Mouse (Mus musculus) adrenal gland, postnatal 14 days (tissue): Measurements from ENCODE around the gene Adgrl2. TPM values are rescaled to one million over a fixed set of nuclear protein-coding genes. Genes with fewer than 3 reads are reported as not detected.

Experiments used
- DNase-seq: peaks from one replicate; pipeline ENCODE4 v3.0.0; 2021; ENCODE audit warnings: mixed read lengths
- total RNA-seq: library from RNA; stranded (reverse); gene quantifications from 2 replicates; pipeline ENCODE4 v1.2.3, GENCODE M21; 2021

Gene Adgrl2
- total RNA-seq, 1 experiment from 2014 or later, result 73.8 TPM

GRCm38 (mm10) chr3:148881431-148881830, 108.9 kb downstream of the Adgrl2 start:
- no peak for DNase-seq

GRCm38 (mm10) chr3:148872563-148872962, 117.8 kb downstream of the Adgrl2 start:
- DNase-seq, result no peak

GRCm38 (mm10) chr3:148871792-148872464, 118.4 kb downstream of the Adgrl2 start:
- DNase-seq, result no peak

- DNase-seq, result no peak
These were observed 122.7 kb downstream of the Adgrl2 start for GRCm38 (mm10) chr3:148867618-148868017.

GRCm38 (mm10) chr3:148866633-148867032, 123.7 kb downstream of the Adgrl2 start:
- DNase-seq, result no peak

GRCm38 (mm10) chr3:148866053-148866452, 124.3 kb downstream of the Adgrl2 start:
- no peak for DNase-seq

GRCm38 (mm10) chr3:148865234-148865633, 125.1 kb downstream of the Adgrl2 start:
- no peak for DNase-seq

GRCm38 (mm10) chr3:148861860-148862259, 128.5 kb downstream of the Adgrl2 start:
- DNase-seq, result no peak

- no peak for DNase-seq
These were observed 135.9 kb downstream of the Adgrl2 start for GRCm38 (mm10) chr3:148854306-148854910.

- DNase-seq, result no peak
These were observed 137.0 kb downstream of the Adgrl2 start for GRCm38 (mm10) chr3:148853372-148853771.

GRCm38 (mm10) chr3:148852556-148852955, 137.8 kb downstream of the Adgrl2 start:
- no peak for DNase-seq

GRCm38 (mm10) chr3:148850821-148851220, 139.5 kb downstream of the Adgrl2 start:
- DNase-seq, result no peak

- DNase-seq, result no peak
These were observed 142.0 kb downstream of the Adgrl2 start for GRCm38 (mm10) chr3:148848366-148848765.

GRCm38 (mm10) chr3:148844182-148844581, 146.2 kb downstream of the Adgrl2 start:
- no peak for DNase-seq

- DNase-seq, result no peak
These were observed 147.8 kb downstream of the Adgrl2 start for GRCm38 (mm10) chr3:148842533-148842932.

- DNase-seq, result no peak
These were observed 151.5 kb downstream of the Adgrl2 start for GRCm38 (mm10) chr3:148838835-148839296.

- no peak for DNase-seq
These were observed 152.1 kb downstream of the Adgrl2 start for GRCm38 (mm10) chr3:148838095-148838834.

- no peak for DNase-seq
These were observed 155.2 kb downstream of the Adgrl2 start for GRCm38 (mm10) chr3:148835136-148835535.

- no peak for DNase-seq
These were observed 157.1 kb downstream of the Adgrl2 start for GRCm38 (mm10) chr3:148833070-148833769.

GRCm38 (mm10) chr3:148832001-148832400, 158.4 kb downstream of the Adgrl2 start:
- DNase-seq, result no peak

- no peak for DNase-seq
These were observed 161.8 kb downstream of the Adgrl2 start for GRCm38 (mm10) chr3:148828519-148828918.

- no peak for DNase-seq
These were observed 166.8 kb downstream of the Adgrl2 start for GRCm38 (mm10) chr3:148823551-148823950.

- no peak for DNase-seq
These were observed 168.7 kb downstream of the Adgrl2 start for GRCm38 (mm10) chr3:148821632-148822031.
